Mouse (Mus musculus) limb, embryonic 14.5 days (tissue): ENCODE measurements around the gene Fancc. TPM values are rescaled to one million over a fixed set of nuclear protein-coding genes. Genes with fewer than 3 reads are reported as not detected.

Experiments used
- ATAC-seq: fragments of 200-750 bp; cut with Nextera tagmentation; 2 replicates; pipeline ENCODE4 v1.8.0; 2017; ENCODE audit warnings: low read depth, moderate number of reproducible peaks, moderate TSS enrichment; ENCODE audit not compliant: low FRiP score
- DNase-seq: peaks from one replicate; pipeline ENCODE4 v3.0.0-alpha.2; 2015; ENCODE audit warnings: low spot score
- H3K27ac ChIP-seq: fragments of 300-500 bp; sonication (generic); replicated peaks from 2 replicates; pipeline ENCODE4 v1.5.1; 2014; ENCODE audit warnings: low read depth, mild to moderate bottlenecking, low read length, moderate library complexity, mixed read lengths
- H3K27me3 ChIP-seq: fragments of 300-500 bp; sonication (generic); 2 replicates; pipeline ENCODE4 v1.6.1; 2014; ENCODE audit warnings: low read length, mixed read lengths; ENCODE audit not compliant: control insufficient read depth, insufficient read depth
- H3K36me3 ChIP-seq: fragments of 300-500 bp; sonication (generic); 2 replicates; pipeline ENCODE4 v1.6.1; 2014; ENCODE audit warnings: mild to moderate bottlenecking, low read length, moderate library complexity, mixed read lengths; ENCODE audit not compliant: control insufficient read depth, insufficient read depth
- H3K4me1 ChIP-seq: fragments of 300-500 bp; sonication (generic); 2 replicates; pipeline ENCODE4 v1.6.1; 2014; ENCODE audit warnings: antibody characterized with exemption, low read length, mixed read lengths; ENCODE audit not compliant: control insufficient read depth, insufficient read depth
- H3K4me2 ChIP-seq: fragments of 300-500 bp; sonication (generic); replicated peaks from 2 replicates; pipeline ENCODE4 v1.6.1; 2014; ENCODE audit warnings: low read depth, mild to moderate bottlenecking, low read length, moderate library complexity; ENCODE audit not compliant: severe bottlenecking
- H3K4me3 ChIP-seq: fragments of 300-500 bp; sonication (generic); replicated peaks from 2 replicates; pipeline ENCODE4 v1.5.1; 2014; ENCODE audit warnings: low read length
- H3K9ac ChIP-seq: fragments of 300-500 bp; sonication (generic); 2 replicates; pipeline ENCODE4 v1.6.1; 2014; ENCODE audit warnings: mild to moderate bottlenecking, low read depth, low read length, moderate library complexity; ENCODE audit not compliant: severe bottlenecking
- H3K9me3 ChIP-seq: fragments of 300-500 bp; sonication (generic); 2 replicates; pipeline ENCODE4 v1.6.1; 2016; ENCODE audit warnings: low read length; ENCODE audit not compliant: control insufficient read depth
- POLR2A ChIP-seq: fragments of 200-500 bp; IDR thresholded peaks from 2 replicates; pipeline ENCODE4 v1.8.0; 2012; ENCODE audit warnings: inconsistent platforms, mild to moderate bottlenecking, moderate library complexity, borderline replicate concordance; ENCODE audit not compliant: insufficient read depth, insufficient read length; ENCODE audit errors: extremely low read depth
- WGBS: fragments of 180-500 bp; shearing (Covaris S2); extraction: QIAGEN DNeasy Blood & Tissue Kit; methylation state at CpG from one replicate; pipeline ENCODE4 v1.1.7; 2014; 5-methylcytosine and 5-hydroxymethylcytosine counted together
- polyA plus RNA-seq, 2 experiments: library from polyadenylated mRNA; depleted of rRNA in 1 of 2; stranded (reverse) in 1 of 2; unstranded in 1 of 2; fragments of >200 nt; fragmentation: Nextera tagmentation in 1 of 2; extraction: Ambion mirVana in 1 of 2; gene quantifications; 2 replicates each; pipeline versions ENCODE4 v1.2.1 to v1.2.3; 2012 to 2014

Fancc gene
- polyA plus RNA-seq, 2 experiments, result 20.5 to 22.8 TPM

DNA sequence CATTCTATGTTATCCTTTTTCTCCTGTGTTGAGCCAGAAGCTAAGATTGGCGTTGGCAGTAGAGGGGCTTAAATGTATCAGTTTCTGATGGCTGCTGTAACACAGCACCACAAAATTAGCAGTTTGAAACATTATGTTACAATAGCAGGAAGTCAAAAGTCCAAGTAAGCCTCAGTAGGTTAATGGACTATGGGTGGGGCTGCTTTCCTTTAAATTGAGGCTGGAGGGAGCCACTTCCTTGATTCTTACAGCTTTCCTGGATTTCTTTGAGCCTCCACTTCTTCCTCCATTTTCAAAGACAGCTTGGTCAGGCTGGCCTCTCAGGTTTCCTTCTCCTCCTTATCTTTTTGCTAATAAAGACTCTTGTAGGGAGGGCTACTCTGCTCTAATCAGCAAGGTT is 228.3 kb downstream of the Fancc start:
- no peaks in the 10 kb centered on the region for H3K27me3 ChIP-seq
- no peak overlapping the region for H3K4me3 ChIP-seq
- H3K4me1 ChIP-seq, result peaks cover 63% of the 10 kb centered on the region
- H3K9me3 ChIP-seq, result no peaks in the 10 kb centered on the region
- H3K9ac ChIP-seq, result no peak overlapping the region
- 50% methylated on average over 1 of the region's 1 CpGs for WGBS
- ATAC-seq, result no peak
- TF ChIP-seq POLR2A, result no peak
- peaks cover 30% of the 10 kb centered on the region for H3K36me3 ChIP-seq
- no peak for DNase-seq
- no peak overlapping the region for H3K4me2 ChIP-seq
- H3K27ac ChIP-seq, result peak overlapping the region; percentile 35; the same call in 1 of the 2 replicates

GRCm38 (mm10) chr13:63268371-63268770 is 228.7 kb downstream of the Fancc start:
- peak; percentile 44 for DNase-seq
- H3K4me1 ChIP-seq, result peaks cover 63% of the 10 kb centered on the region

GRCm38 (mm10) chr13:63262168-63262957 is 234.7 kb downstream of the Fancc start:
- Histone ChIP-seq H3K4me1 (peaks cover 61% of the 10 kb centered on the region), H3K27ac (no peak overlapping the region)
- WGBS, result 88% methylated on average over 1 of the region's 1 CpGs

More at GRCm38 (mm10) chr13:63268371-63268770, 228.7 kb downstream of the Fancc start:
- no peaks in the 10 kb centered on the region for H3K9me3 ChIP-seq
- TF ChIP-seq POLR2A, result no peak
- H3K4me2 ChIP-seq, result no peak overlapping the region
- no peak for ATAC-seq
- H3K9ac ChIP-seq, result no peak overlapping the region
- 11% methylated on average over 4 of the region's 4 CpGs for WGBS
- peaks cover 34% of the 10 kb centered on the region for H3K36me3 ChIP-seq
- peak overlapping the region; percentile 35; the same call in 1 of the 2 replicates for H3K27ac ChIP-seq
- H3K4me3 ChIP-seq, result no peak overlapping the region
- H3K27me3 ChIP-seq, result no peaks in the 10 kb centered on the region

GRCm38 (mm10) chr13:63261676-63262075 is 235.4 kb downstream of the Fancc start:
- Histone ChIP-seq H3K4me1 (peaks cover 57% of the 10 kb centered on the region), H3K9me3 (no peaks in the 10 kb centered on the region; the same call in 1 of the 2 replicates), H3K9ac (no peak overlapping the region), H3K4me3 (no peak overlapping the region), H3K4me2 (no peak overlapping the region), H3K27me3 (no peaks in the 10 kb centered on the region), H3K36me3 (peaks cover 57% of the 10 kb centered on the region), H3K27ac (0 out of 2 replicates have a peak overlapping the region, but pooled peaks have one; percentile 52)
- DNase-seq (no peak), ATAC-seq (no peak)
- WGBS, result 92% methylated on average over 3 of the region's 3 CpGs
- no peak for TF ChIP-seq POLR2A

More at GRCm38 (mm10) chr13:63262168-63262957, 234.7 kb downstream of the Fancc start:
- Histone ChIP-seq H3K9ac (no peak overlapping the region), H3K9me3 (no peaks in the 10 kb centered on the region), H3K4me3 (no peak overlapping the region), H3K36me3 (peaks cover 50% of the 10 kb centered on the region), H3K27me3 (no peaks in the 10 kb centered on the region), H3K4me2 (no peak overlapping the region)
- no peak for TF ChIP-seq POLR2A
- no peak for ATAC-seq
- DNase-seq, result no peak

GRCm38 (mm10) chr13:63260753-63261631 is 236.1 kb downstream of the Fancc start:
- WGBS, result 54% methylated on average over 18 of the region's 18 CpGs

More at GRCm38 (mm10) chr13:63260753-63261631, 236.1 kb downstream of the Fancc start:
- Histone ChIP-seq H3K27ac (peak overlapping the region; percentile 52), H3K4me3 (no peak overlapping the region), H3K27me3 (no peaks in the 10 kb centered on the region), H3K4me1 (peaks cover 56% of the 10 kb centered on the region), H3K36me3 (peaks cover 57% of the 10 kb centered on the region), H3K9me3 (no peaks in the 10 kb centered on the region; the same call in 1 of the 2 replicates), H3K9ac (no peak overlapping the region), H3K4me2 (peak overlapping the region; percentile 10)
- TF ChIP-seq POLR2A, result no peak
- no peak for ATAC-seq
- no peak for DNase-seq
